Mouse (Mus musculus): Measurements from ENCODE around the gene Gm26897.

Gm26897 gene

DNA sequence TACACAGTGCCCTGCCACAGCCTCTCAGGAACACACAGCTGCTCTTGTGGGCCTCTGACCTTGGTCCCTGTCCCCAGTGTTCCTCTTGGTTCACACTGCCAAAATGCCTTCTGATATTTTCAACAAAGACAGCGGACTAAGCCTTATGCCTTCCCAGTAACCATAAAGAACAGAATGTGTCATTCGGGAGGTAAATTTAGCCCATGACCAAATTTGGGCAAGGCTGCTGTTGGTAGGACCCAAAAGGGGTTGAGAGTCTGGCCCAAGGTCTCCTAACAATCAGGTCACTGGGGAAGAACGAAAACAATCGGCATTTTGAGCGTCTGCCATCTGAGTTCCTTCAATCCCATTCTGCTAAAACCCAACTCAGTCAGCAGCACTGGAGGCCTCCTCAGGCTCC lies 15.9 kb downstream of the Gm26897 start:
- no peak for DNase-seq (ENCODE audit: low read depth in 2 of 2, low spot score in 2 of 2)

DNA sequence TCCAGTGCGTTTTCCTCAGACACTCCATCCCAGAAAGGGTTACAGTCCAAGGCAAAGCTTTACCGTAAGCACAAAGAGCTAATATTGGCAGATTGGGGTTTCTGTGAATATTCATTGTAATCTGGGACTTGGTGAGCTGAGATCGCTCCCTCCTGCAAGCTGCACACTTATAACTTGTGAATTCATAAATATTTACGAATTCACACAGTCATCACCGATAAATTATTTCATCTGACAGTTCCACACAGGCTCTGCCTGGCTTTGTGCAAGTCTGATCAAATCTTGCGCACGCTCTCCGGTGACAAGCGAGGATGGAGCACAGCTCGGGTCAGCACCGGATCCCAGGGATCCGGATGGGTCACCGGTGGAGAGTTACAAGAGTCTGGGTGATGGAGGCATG lies 16.4 kb downstream of the Gm26897 start:
- no peak for DNase-seq (ENCODE audit: low read depth in 2 of 2, low spot score in 2 of 2)

DNA sequence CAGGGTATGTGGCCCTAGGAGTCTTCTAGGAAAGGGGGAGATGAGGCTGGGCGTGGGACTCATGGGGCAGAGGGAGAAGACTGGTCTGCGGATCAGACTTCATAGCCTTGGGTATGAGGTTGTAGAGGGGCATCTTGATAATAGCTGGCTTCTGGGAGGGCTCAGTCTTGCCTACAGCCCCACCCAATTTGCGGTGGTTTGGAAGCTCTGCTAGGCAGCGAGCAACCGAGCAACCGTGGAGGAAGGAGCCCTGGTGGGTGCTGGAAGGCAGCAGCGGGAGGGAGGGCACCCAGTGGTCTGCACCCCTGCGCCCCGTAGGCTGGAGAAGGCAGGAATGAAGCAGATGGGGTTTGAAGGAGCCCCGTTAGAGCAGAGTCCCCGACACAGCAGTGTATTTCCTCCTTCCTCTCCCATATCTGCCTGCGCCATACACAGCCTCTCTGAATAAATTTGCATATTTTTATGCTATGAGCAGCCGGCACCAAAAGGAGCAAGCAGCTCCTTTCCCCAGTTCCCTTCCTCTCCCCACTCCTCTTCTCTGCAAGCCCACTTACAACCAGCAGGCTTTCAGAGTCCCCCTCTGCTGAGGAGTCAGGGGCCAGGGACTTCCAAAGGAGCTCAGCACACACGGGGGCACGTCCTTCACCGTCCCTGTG lies 20.9 kb downstream of the Gm26897 start:
- peak in 1 of 2 experiments; percentile 0 for DNase-seq (ENCODE audit: low read depth in 2 of 2, low spot score in 2 of 2)

DNA sequence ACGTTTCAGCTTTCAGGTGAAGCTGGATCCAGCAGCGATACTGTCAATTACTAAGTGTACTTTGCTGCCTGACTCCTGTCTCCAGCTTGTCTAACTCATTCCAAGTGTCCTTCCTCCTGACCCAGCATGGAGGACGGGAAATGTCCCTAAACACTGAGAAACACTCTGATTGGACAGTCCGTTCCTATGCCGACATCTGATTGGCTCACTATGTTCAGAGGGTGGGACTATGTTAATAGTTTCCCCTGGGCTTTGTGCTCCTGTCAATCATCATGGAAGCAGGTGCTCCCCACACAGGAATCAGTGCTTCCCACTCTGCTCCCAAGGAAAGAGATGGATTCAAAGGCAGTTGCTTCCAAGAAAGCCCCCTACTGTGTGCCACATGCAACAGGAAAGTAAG lies 21.6 kb downstream of the Gm26897 start:
- DNase-seq (ENCODE audit: low read depth in 2 of 2, low spot score in 2 of 2): peak in 1 of 2 experiments; percentile 19

DNA sequence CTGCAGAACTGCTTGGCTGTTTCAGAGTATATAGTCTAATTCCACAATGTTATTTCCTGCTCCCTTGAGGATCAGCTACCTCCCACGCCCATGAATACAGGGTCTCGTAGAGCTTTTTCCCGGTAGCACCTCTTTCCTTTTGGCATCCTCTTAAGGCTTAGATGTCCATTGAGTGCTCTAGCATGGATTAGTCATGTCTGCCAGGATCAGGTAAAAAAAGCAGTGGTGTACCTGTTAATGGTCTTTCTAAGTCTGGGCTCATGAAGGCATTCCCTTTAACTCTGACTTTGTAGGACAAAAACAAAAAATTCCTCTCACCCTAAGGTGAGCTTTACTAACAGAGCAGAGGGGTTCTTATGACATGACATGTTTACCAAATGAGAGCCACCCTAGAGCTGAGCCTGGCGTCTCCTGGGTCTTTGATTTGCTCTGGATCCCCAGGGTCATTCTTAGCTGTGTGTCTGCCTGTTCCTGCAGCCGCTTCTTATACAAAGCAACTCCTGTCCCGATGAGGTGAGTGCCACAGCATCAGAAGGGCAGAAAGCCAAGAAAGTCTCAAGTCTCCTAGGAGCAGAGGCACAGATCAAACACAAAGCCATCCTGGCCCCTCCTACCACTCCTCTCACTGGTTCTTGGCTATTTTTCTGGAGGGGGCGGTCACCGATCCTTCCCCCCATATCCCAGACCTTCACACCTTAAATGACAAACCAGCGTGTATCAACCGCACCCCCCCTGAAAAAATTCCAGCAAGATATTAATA lies 27.2 kb downstream of the Gm26897 start:
- no peak for DNase-seq (ENCODE audit: low read depth in 2 of 2, low spot score in 2 of 2)

DNA sequence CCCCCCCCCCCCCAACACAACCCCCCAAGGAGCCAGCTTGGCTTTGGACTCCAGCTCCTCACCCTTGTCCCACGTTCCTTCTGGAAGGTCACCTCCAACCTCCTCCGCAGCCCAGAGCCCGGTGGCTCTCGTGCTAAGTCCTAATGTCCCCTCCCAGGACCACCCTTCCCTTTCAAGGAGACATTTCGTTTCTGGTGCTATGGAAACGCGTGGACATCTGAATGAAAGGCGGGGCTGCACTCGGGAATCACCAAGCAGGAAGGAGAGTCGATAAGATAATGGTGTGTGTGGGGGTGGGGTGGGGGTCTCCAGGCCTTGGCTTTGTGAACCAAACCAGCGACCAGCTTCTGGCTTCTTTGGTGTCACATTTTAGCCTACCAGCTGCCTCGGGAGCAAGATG lies 27.9 kb downstream of the Gm26897 start:
- no peak for DNase-seq (ENCODE audit: low read depth in 2 of 2, low spot score in 2 of 2)

DNA sequence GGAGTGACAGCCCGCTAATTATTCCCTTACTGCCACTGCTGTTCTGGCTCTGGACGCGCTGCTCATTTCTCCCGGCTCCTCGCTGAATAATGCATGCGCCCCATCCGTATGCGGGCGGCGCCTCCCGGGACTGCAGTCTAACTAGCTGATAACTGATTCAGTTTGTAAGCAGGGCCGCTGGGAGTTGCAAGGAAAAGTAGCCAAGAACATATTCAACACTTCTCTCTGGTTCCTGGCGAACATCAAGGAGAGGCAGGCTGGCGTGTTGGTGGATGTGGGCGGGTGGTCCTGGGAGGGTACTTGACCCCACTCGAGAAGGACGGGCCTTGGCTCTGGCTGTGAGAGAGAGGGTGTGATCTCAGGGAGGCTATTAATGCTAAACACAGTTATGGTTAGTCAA lies 28.4 kb downstream of the Gm26897 start:
- no peak for DNase-seq (ENCODE audit: low read depth in 2 of 2, low spot score in 2 of 2)

DNA sequence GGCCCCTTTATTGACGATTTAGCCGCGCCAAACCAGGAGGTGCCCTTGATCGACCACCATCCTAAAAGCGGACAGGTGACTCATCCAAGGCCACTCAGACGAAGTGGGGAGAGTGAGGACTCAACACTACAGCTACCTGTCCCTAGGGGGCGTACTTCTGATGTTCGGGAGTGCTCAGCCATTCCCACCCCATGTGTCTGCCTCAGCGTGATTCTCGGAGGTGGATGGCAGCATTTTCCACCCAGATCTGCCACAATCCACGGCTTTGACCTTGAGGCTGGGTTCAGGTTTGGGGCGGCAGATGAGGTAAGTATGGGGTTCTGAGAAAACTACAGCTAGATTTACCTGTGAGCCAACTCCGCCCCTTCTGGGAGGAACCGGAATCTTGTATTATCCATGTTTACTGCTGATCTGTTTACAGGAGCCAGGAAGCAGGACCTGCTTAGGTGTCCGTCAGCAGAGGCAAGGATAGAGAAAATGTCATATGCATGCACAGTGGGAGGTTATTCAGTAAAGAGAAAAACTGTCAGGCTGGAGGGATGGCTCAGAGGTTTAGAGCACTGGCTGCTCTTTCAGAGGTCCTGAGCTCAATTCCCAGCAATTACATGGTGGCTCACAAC lies 32.1 kb downstream of the Gm26897 start:
- no peak for DNase-seq (ENCODE audit: low read depth in 2 of 2, low spot score in 2 of 2)

DNA sequence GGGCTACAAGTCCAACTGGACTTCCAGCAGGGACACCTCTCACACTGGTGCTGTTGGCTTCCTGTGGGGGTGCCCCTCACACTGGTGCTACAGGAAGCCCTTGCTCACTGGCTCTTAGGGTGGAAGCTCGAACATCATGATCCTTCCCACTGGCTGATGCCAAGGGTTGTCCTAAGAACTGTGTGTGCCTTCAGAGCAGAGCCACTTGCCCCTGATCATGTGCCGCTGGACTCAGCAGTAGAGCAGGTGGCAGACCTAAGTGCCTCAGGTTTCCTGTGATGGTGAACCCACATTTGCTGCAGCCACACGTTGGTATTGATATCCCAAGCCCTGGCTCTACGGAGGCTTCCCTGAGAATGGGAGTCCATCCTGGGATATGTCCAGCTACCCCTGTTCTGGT lies 33.0 kb downstream of the Gm26897 start:
- DNase-seq (ENCODE audit: low read depth in 2 of 2, low spot score in 2 of 2): no peak

DNA sequence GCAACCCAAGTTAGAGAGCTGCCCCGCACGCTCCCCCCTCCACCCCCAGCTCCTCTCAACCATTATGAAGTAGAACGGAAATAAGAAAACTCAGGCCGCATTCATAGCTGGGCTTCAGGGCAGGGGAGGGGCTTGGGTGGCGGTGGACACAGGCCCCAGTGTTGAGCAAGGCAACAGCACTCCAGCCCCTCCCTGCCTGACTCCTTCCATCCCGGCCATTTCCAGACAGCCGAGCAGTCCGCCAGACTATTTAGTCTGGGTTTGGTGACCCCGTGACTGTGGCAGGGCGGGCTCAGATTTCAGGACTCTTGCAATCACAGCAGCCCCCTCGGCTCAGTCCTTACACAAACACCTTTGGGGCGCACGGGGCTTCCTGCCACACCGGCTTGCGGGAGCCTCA lies 36.5 kb downstream of the Gm26897 start:
- DNase-seq (ENCODE audit: low read depth in 2 of 2, low spot score in 2 of 2): no peak

DNA sequence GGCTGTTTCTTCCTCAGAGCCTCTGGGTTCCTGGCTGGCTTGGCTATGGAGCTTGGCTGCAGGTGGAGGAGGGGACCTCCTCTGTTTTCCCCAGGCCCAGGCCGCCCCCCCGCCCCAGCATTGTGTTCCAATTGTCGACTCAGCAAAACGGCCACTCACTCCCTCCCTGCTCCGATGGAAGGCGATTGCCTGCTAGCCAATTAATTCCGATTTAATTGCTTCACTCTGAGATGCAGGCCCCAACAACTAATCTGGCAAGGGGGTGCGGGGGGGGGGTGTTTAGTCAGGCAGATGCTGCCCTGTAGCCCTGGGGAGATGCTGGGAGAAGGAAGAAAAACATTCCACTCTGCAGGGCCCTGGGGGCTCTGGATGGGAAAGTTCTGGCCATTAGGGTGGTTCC lies 38.4 kb downstream of the Gm26897 start:
- no peak for DNase-seq (ENCODE audit: low read depth in 2 of 2, low spot score in 2 of 2)

DNA sequence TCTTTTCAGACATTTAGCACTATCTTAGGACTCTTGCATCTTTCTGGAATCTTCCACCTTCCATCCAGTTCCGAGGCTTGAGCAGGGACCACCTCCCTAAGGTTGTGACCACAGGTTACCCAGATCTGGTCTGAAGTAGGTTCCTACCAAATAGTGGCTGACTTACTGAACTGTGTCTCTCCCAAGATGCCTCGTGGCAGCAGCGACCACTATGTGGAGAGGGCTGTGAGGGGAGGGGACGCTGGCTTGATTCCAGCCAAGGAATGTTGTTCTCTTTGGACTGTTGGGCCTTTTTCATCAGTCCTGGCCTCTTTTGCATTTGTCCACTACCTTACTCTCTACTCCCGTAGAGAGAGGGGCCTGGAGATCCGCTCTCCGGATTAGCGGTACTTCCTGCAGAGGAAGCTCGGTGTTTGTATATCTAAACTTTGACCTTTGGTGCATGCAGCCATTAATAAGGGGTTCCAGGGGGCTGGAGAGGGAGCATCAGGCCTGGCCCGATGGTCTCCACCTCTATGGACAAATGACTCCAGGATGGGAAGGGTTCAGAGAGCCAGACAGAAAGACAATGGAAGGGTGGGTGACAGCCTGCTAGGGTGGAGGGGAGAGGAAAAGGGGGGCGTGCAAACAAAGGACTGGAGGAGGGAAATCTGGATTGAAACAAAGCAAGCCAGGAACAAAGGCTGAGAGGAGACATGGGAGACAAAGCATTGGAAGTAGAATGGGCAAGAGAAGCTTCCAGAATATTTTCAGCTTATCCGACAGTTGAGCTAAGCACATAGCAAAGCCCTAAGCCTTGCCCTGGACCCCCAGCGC lies 39.1 kb downstream of the Gm26897 start:
- no peak for DNase-seq (ENCODE audit: low read depth in 2 of 2, low spot score in 2 of 2)

DNA sequence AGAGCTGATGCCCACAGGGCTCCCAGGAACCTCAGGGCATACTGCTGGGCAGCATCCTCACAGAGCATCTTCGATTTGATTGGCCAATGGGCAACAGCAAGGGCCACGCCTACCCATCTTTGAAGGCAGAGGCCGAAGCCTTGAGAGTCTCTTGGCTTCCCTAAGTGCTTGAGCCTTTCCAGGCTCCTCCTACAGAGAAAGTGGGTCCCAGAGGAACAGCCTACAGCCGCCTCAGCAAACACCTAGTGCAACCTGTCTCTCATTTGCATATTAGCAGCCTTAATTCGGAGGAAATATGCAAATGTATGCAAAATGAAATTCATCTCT lies 39.6 kb downstream of the Gm26897 start:
- DNase-seq (ENCODE audit: low read depth in 2 of 2, low spot score in 2 of 2): no peak

DNA sequence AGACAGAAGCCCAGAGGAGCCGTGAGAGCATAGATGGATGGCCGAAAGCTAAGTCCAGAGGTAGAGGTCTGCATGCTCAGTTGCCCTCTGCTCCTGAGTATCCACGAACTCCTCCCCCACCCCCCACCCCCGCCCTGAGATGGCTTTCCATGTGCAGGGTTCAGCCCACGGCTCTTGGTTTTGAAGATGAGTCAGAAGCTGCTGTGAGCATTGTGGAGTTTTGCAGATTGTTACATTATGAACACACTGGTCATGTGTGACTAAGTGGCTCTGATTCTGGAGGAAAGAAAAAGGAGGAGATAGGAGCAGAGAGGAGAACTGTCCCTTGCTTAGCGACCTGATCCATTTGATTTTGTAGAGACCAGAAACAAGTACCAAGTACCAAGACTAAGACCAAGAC lies 42.5 kb downstream of the Gm26897 start:
- DNase-seq (ENCODE audit: low read depth in 2 of 2, low spot score in 2 of 2): no peak

DNA sequence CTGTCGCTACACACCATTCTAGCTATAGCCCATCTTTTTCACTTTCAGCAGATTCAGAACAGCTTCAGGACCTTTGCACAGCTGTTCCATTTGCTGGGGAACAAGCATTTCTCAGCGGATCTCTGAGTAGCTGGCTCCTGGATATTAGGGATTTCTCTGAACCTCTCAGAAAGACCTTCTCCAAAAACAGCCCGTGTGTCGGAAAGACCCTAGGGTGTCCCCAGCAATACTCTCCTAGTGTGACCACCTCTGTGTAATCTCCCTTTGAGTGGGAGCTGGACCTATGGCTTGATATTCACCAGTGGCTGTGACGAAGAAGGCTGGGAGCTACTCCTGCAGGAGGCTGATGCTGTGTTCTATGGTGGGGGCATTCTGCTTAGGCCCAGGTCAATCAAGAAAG lies 44.4 kb downstream of the Gm26897 start:
- DNase-seq (ENCODE audit: low read depth in 2 of 2, low spot score in 2 of 2): no peak

DNA sequence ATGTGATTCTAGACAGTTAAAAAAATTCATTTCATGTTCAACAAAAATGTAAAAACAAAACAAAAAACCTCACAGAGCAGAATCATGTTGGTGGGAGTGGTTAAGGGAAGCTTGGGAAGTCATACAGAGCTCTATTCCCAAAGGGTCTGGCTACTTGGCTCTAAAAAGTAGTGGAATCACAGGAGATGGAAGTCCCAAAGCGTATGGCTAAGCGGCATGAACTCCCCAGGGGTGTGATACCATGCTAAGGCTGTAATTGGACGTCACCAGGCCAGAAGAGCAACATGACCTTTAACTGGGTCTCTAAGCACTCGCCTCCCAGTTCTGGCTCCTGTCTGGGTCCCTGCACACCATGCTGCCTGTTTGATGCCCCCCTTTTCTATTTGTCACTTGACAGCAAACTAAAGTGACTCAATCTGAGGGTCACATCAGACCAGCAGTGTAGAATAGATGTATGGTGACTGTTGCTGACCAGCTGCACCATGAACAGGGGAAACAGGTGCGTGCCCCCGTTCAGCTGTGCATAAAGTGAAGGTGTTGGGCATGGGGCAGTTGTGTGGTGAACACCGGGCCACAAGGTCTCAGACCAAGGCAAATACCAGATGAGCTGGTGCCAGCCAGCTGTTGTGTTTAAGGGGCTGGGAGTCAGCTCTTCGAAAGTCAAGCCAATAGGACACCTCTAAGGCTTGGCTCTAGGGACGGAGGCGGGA lies 46.2 kb downstream of the Gm26897 start:
- no peak for DNase-seq (ENCODE audit: low read depth in 2 of 2, low spot score in 2 of 2)

Measured in CD8-positive naive resting alpha-beta T cell, adult 2 months (primary cell).